Mouse (Mus musculus) fat pad, adult 2 months (tissue): Measurements from ENCODE around the gene Catip.

Experiments used
- DNase-seq: peaks from one replicate; pipeline ENCODE4 v3.0.0-alpha.2; 2011; ENCODE audit warnings: low read depth, low spot score; ENCODE audit errors: extremely low read depth

The Catip gene

DNA sequence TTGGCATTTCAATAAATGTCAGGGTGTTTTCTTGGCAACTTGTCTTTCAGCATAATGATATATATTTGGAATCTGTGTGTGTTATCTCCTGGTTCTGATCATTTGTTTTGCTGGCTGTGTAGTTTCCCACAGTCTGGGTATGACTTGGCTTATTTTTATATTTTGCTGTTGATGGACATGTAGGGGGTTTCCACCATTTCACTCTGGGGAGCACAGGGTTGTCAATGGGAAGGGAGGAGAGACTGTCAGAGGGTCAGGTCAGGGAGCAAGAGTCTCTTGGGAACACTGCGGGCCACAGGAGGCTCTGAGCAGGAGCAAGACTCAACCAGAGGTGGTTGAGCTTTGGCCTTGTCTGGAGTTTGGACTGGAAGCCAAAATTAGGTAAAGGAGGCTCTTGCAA, 19.6 kb upstream of the Catip start:
- DNase-seq: no peak

- DNase-seq: no peak
Measured at GRCm38 (mm10) chr1:74343161-74343560, 18.7 kb upstream of the Catip start.

DNA sequence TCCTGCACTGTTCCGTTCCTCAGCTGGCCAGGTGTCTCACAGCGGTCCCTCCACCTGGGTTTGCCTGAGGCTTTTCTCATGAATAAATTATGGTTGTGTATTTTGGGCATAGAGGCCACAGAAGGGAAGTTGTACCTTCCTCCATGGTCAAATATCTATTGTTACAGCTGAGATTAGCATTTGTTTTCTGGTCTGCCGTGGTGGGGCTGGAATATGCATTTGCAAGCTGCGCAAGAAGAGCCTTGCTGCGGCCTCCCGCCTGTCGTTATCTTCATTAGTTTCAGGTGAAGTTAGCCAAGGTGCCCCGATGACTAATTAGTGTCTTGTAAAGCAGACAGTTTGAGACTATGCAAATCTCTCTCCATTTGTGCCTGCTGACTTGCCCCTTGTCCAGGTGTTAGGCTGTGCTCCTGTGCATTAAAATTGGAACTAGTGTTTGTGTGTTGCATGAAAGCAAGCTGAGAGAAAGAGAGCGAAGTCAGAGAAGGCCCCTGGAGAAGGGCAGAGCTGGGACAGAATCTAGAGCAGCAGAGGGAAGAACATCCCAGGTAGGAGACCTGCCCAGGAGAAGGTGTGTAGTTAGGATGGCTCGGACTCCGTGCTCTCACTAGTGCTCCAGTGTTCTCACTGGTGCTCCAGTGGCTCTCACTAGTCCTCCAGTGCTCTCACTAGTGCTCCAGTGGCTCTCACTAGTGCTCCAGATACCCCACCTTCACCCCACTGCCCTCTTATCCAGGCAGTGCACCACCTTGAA, 17.6 kb upstream of the Catip start:
- DNase-seq: no peak

DNA sequence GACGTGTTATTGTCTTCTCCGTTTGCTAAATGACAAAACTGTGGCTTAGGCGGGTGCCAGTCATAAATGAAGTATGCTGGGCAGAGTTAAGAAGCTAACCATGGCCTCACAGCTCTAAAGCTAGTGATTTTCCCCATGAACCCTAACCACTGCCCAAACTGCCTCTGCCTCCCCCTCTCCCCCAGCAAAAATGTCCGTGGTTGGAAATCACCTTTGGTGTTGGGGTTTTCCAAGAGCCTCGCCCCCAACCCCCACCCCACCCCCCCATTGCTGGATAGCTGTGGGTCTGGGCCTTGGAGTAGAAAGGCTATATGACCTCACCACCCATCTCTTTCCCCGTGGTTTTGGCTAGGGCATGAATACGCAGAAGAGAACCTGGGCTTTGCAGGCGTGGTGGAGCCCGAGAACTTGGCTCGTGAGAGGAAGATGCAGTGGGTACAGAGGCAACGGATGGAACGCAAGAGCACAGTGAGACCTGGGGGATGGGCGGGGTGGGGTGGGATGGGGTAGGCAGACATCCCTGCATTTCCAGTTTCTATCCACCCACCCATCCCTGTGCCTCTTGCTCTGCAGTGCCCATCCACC, 10.6 kb upstream of the Catip start:
- DNase-seq: no peak

- DNase-seq: no peak
Measured at GRCm38 (mm10) chr1:74352532-74353096, 9.3 kb upstream of the Catip start.

GRCm38 (mm10) chr1:74353453-74354229, 8.3 kb upstream of the Catip start:
- DNase-seq: no peak

DNA sequence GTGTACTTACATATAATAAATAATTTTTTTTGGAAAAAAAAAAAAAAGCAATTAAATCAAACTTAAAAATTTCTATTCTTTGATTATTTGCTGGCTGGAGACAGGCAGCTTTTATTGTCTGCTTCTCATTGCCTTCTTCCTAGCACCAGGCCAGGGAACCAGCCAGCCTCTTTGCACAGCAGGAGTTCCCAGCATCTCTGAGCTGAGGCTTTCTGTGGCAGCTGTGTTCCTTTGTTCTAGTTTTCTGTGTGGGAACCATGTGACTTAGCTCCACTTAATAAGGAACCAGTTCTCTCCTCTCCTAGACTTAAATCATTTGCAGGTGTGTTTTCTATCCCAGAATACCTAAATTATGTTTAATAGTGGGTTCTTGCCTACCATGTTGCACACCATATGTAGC, 4.4 kb upstream of the Catip start:
- DNase-seq: no peak

DNA sequence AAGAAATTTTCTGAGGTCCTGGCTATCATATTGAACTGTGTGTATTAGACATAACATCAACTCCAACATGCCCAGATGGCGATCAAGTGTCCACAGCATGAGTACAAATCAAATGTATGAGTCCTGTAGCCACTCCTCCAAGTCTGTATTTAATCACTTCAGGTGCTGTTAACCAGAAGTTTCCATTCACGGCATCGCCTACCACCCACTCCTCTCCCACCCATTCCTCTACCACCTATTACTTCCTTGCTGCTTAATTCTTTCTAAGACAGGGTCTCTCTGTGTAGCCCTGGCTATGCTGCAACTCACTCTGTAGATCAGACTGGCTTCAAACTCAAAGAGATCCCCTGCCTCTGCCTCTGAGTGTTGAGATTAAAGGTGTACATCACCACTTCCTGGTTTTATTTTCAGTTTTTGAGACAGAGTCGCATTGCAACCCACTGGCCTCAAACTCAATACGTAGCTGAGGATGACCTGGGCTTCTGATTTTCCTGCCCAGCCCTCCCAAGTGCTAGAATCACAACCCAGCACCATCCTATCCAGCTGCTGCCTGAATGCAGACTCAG, 1.9 kb upstream of the Catip start:
- no peak for DNase-seq

DNA sequence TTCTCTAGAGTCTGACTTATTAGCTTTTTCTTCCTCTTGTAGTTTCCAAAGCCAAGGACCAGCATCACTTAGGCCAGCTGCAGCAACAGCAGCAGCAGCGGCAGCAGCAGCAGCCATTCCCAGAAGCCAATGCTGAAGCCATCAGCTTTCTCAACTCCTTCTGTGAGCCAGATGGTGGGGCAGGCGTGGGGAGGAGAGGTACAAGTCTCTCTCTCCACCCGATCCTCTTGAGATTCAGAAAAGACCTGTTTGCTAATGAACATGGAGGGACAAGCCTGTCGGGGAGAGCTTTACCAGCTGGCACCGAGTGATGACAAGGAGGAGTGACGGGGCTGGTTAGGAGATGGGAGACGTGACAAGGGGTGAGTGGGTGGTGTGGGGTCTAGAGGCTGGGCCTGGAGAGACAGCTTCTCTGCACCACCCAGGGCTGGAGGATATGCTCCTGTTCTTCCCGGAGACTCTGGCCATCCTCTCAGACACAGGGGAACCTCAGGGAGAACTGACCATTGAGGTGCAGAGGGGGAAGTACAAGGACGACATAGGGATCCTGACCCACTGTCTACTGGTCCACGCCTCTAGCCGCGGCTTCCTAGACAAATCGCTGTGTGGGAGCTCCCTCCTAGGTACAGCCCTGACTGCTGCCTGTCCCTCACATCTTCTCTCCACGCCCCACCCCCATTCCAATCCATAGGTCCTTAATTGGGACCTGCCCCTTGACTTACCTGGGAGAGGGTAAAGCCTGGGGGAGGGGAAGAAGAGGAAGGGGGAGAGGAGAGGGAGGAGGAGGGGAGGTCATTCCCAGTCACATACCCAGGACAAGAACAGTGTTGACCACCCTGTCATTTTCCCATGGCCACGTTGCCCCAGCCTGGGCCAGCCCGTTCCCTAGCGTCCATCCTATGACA, 669 bp downstream of the Catip start:
- no peak for DNase-seq

DNA sequence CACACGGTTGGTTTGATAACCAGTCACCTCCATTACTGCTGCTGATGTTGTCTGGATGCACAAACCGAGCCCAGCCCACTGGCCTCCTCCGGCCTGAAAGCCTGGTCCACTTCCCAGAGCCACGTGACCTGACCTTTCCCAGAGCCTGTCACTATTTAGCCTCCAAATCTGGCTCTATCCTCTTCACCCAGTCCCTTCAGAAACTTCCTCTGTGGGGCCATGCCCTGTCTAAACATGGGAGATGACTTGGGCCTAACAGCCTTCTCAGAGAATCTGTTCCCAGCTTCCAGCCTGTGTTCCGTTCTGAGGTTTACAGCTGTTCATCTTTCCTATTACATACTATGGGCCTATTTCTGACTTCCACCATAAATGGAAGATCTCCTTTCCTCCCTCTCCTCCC, 1.5 kb downstream of the Catip start:
- no peak for DNase-seq

DNA sequence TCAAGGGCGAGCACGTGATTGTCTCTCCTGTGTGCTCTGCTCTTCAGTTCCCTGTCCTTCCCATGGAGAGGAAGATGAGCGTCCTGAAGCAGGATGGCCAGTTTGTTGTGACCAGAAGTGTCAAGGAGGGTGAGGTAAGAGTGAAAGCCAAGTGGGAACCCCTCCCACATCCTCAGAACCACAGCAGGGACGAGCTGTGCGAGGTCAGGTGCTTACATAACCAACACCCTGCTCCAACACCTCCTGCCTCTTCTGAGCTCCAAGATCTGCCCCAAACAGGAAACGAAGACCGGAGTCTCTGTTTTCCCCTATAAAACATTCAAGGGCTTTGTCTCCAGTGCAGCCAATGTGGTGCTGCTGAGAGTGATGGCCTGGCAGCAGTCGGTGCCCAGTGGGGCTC, 2.4 kb downstream of the Catip start:
- no peak for DNase-seq

DNA sequence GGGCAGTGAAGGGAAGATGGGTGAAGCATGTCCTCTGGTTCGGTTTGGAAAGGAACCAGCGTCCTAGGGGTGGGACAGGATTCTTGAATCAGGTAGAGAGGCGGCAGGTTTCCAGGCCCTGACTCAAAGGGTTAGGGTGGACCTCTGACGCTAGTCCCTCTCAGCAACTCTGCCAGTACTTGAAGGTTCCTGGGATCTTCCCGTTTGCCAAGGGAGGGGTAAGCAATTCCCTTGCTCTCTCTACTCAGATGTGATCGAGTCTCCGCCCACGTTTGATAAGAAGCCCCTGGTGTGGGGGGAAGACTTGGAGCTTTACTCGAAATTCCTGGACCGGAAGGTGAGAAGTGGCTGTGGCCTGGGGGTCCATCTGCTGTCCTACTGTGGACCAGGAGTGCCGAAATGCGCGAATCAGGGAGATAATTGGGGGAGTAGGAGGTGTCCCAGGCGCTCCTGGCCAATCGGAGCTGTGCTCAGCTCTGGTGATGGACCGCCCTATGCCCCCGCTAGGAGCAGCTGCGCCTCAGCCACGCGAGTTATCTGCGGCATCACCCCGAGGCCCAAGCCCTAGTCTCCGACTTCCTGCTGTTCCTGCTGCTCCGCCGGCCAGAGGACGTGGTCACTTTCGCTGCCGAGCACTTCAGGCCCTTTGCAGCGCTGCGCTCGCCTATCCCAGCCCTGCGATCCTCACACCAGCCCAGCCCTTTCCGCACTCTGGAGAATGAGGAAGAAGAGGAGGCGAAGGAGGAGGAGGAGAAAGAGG, 6.2 kb downstream of the Catip start:
- DNase-seq: no peak

DNA sequence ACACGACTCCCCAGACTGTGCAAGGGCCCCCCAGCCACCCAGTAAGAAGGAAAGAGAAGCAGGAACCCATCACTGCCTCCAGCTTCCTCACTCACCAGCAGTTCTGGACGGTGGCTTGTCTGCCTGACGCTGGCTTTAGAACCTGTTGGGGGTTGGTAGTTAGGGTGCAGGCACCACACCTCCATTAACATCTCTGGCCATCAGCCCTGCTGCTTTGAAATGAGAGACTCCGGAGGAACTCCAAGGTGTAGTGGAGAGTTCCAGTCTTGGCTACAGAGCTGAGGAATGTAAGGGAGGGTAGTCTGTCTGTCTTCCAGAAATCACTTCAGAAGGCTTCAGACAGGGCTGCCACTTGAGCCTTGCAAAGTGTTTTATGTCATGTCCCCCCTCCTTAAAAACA, 8.1 kb downstream of the Catip start:
- DNase-seq: no peak

GRCm38 (mm10) chr1:74373372-74373771, 11.5 kb downstream of the Catip start:
- DNase-seq: no peak

DNA sequence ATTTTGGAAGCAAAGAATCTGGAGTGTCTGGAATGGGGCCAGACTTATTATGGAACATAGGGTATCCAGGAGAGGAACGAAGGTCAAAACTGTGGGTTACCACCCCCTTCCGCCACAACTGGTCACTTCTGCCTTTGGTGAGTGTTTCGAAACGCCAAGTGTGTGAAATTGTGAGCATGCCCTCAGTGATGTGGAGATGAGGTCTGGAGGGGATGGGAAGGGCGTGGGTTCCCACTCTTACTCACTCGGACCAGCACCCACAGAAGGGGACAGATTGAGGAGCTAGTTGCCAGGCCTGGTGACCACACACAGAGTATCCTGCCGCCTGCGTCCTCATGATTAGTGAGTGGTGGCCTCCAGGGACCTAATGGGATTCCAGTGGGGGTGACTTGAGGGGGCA, 13.1 kb downstream of the Catip start, which contains the start of gene Slc11a1:
Gene Slc11a1, plus strand, starts transcription at position 216 of the 400 bp plus-strand sequence.
- DNase-seq: no peak

- no peak for DNase-seq
Measured at GRCm38 (mm10) chr1:74375561-74375960, 13.7 kb downstream of the Catip start.

DNA sequence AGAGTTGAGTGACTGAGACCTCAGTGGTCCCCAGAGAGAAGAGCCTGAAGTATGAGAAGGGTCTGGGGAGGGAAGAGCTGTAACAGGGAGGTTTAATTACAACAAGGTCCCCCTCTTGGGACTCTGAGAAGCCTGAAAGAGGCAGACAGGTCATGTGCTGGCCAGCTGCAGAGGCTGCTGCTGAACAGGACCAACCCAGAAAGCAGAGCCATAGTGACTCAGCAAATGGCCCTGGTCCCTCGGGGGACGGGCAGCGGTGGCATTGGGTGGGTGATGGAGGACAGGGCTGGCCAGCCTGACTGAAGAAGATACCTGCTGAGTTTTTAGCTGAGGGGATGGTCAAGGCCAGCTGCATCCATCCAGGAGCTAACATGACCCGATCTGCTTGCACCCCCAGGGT, 14.5 kb downstream of the Catip start:
- DNase-seq: no peak

- DNase-seq: no peak
Measured at GRCm38 (mm10) chr1:74379058-74379504, 17.2 kb downstream of the Catip start.

DNA sequence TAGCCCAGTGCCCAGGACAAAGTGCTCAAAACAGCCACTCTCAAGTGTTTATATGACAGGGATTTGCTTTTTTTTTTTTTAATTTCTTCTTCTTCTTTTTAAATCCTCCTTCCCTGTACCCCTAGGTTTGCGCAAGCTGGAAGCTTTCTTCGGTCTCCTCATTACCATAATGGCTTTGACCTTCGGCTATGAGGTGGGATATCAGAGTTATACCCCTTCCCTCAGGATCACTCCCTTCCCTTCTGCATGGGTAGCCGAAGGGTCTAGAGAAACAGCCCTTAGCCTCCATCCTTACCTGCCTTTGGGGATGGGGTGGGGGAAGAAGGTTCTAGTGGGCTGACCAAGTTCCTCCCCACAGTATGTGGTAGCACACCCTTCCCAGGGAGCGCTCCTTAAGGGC, 18.6 kb downstream of the Catip start:
- no peak for DNase-seq
